Mouse (Mus musculus): ENCODE data around the gene Ssh3. TPM values are rescaled to one million over a fixed set of nuclear protein-coding genes. Genes with fewer than 3 reads are reported as not detected.
A peak's percentile ranks its signal among the peaks of the same experiment; 100 is the strongest.
"Not testable (repeated sequence)": the region's sequence is repeated elsewhere in the genome, so short reads cannot be mapped to it uniquely, and the experiment has no call there.

The Ssh3 gene
- polyA plus RNA-seq, 1 experiment from 2014 or later = 22.7 TPM

GRCm38 (mm10) chr19:4257897-4258252 lies 11.1 kb downstream of the Ssh3 start:
- 22% methylated on average over 12 of the region's 12 CpGs for WGBS
- DNase-seq (ENCODE audit: low spot score) (no peak), ATAC-seq (no peak)
- TF ChIP-seq EP300 (IDR thresholded peaks at IDR 0.05) (no peak), CTCF (IDR thresholded peaks at IDR 0.05) (no peak)
- peak overlapping the region; percentile 55 for H3K4me3 ChIP-seq (ENCODE audit: low read depth, low read length)
- peaks cover 9% of the 10 kb centered on the region; the same call in 1 of the 2 replicates for H3K4me1 ChIP-seq (ENCODE audit: insufficient read depth, low read depth, low read length)
- no peaks in the 10 kb centered on the region for H3K27me3 ChIP-seq (replicated peaks; ENCODE audit: insufficient read depth, low read length)
- no peak overlapping the region for H3K27ac ChIP-seq (ENCODE audit: low read length)
- H3K4me2 ChIP-seq (replicated peaks; ENCODE audit: low read depth, low read length) = peak overlapping the region; percentile 63
- H3K9ac ChIP-seq (replicated peaks; ENCODE audit: low read depth) = 0 out of 2 replicates have a peak overlapping the region, but pooled peaks have one; percentile 23
- no peaks in the 10 kb centered on the region for H3K36me3 ChIP-seq (ENCODE audit: insufficient read depth, low read length)
- H3K9me3 ChIP-seq (ENCODE audit: low read length) = no peaks in the 10 kb centered on the region

GRCm38 (mm10) chr19:4257216-4257896 lies 11.6 kb downstream of the Ssh3 start:
- Histone ChIP-seq H3K27ac (ENCODE audit: low read length) (no peak overlapping the region), H3K4me2 (replicated peaks; ENCODE audit: low read depth, low read length) (peak overlapping the region; percentile 63), H3K36me3 (ENCODE audit: insufficient read depth, low read length) (no peaks in the 10 kb centered on the region), H3K9ac (replicated peaks; ENCODE audit: low read depth) (0 out of 2 replicates have a peak overlapping the region, but pooled peaks have one; percentile 23), H3K4me1 (ENCODE audit: insufficient read depth, low read depth, low read length) (peaks cover 9% of the 10 kb centered on the region; the same call in 1 of the 2 replicates), H3K9me3 (ENCODE audit: low read length) (no peaks in the 10 kb centered on the region), H3K27me3 (replicated peaks; ENCODE audit: insufficient read depth, low read length) (no peaks in the 10 kb centered on the region), H3K4me3 (ENCODE audit: low read depth, low read length) (peak overlapping the region; percentile 55)
- peak; percentile 97 for DNase-seq (ENCODE audit: low spot score)
- TF ChIP-seq EP300 (IDR thresholded peaks at IDR 0.05) = no peak
- TF ChIP-seq CTCF (IDR thresholded peaks at IDR 0.05) = peak; percentile 96
- under 1% methylated on average over 41 of the region's 41 CpGs for WGBS
- peak; percentile 96 for ATAC-seq

- H3K4me2 ChIP-seq (replicated peaks; ENCODE audit: low read depth, low read length) = no peak overlapping the region
- 75% methylated on average over 11 of the region's 11 CpGs for WGBS
- no peak for ATAC-seq
- no peaks in the 10 kb centered on the region for H3K36me3 ChIP-seq (ENCODE audit: insufficient read depth, low read length)
- H3K9me3 ChIP-seq (ENCODE audit: low read length) = no peaks in the 10 kb centered on the region
- H3K27ac ChIP-seq (ENCODE audit: low read length) = no peak overlapping the region
- no peak overlapping the region for H3K4me3 ChIP-seq (ENCODE audit: low read depth, low read length)
- H3K4me1 ChIP-seq (ENCODE audit: insufficient read depth, low read depth, low read length) = peaks cover 9% of the 10 kb centered on the region; the same call in 1 of the 2 replicates
- no peak overlapping the region for H3K9ac ChIP-seq (replicated peaks; ENCODE audit: low read depth)
- H3K27me3 ChIP-seq (replicated peaks; ENCODE audit: insufficient read depth, low read length) = no peaks in the 10 kb centered on the region
- no peak for TF ChIP-seq EP300 (IDR thresholded peaks at IDR 0.05)
- TF ChIP-seq CTCF (IDR thresholded peaks at IDR 0.05) = no peak; the same call in none of the 2 replicates
- DNase-seq (ENCODE audit: low spot score) = no peak
Observed at GRCm38 (mm10) chr19:4255583-4256162, 13.3 kb downstream of the Ssh3 start.

GRCm38 (mm10) chr19:4254230-4254629 lies 14.8 kb downstream of the Ssh3 start:
- DNase-seq (ENCODE audit: low spot score) (no peak), ATAC-seq (no peak)
- Histone ChIP-seq H3K4me1 (ENCODE audit: insufficient read depth, low read depth, low read length) (peaks cover 9% of the 10 kb centered on the region; the same call in 1 of the 2 replicates), H3K27ac (ENCODE audit: low read length) (no peak overlapping the region), H3K27me3 (replicated peaks; ENCODE audit: insufficient read depth, low read length) (no peaks in the 10 kb centered on the region), H3K36me3 (ENCODE audit: insufficient read depth, low read length) (no peaks in the 10 kb centered on the region), H3K4me2 (replicated peaks; ENCODE audit: low read depth, low read length) (no peak overlapping the region), H3K9ac (replicated peaks; ENCODE audit: low read depth) (no peak overlapping the region), H3K4me3 (ENCODE audit: low read depth, low read length) (no peak overlapping the region), H3K9me3 (ENCODE audit: low read length) (no peaks in the 10 kb centered on the region)
- TF ChIP-seq CTCF (IDR thresholded peaks at IDR 0.05) (no peak), EP300 (IDR thresholded peaks at IDR 0.05) (no peak)
- WGBS = 88% methylated on average over 7 of the region's 7 CpGs

- not testable (repeated sequence) for H3K27ac ChIP-seq (ENCODE audit: low read length); H3K36me3 ChIP-seq (ENCODE audit: insufficient read depth, low read length); ATAC-seq; H3K9me3 ChIP-seq (ENCODE audit: low read length); H3K4me2 ChIP-seq (replicated peaks; ENCODE audit: low read depth, low read length); H3K4me3 ChIP-seq (ENCODE audit: low read depth, low read length); H3K4me1 ChIP-seq (ENCODE audit: insufficient read depth, low read depth, low read length); H3K9ac ChIP-seq (replicated peaks; ENCODE audit: low read depth); H3K27me3 ChIP-seq (replicated peaks; ENCODE audit: insufficient read depth, low read length); DNase-seq (ENCODE audit: low spot score)
- 47% methylated on average over 1 of the region's 1 CpGs for WGBS
Observed at GRCm38 (mm10) chr19:4248683-4249082, 20.3 kb downstream of the Ssh3 start.

- DNase-seq (ENCODE audit: low spot score) (no peak), ATAC-seq (no peak)
- no peak overlapping the region for H3K4me2 ChIP-seq (replicated peaks; ENCODE audit: low read depth, low read length)
- no peak overlapping the region for H3K4me3 ChIP-seq (ENCODE audit: low read depth, low read length)
- H3K36me3 ChIP-seq (ENCODE audit: insufficient read depth, low read length) = no peaks in the 10 kb centered on the region
- H3K9me3 ChIP-seq (ENCODE audit: low read length) = no peaks in the 10 kb centered on the region
- WGBS = 59% methylated on average over 1 of the region's 1 CpGs
- no peak overlapping the region for H3K9ac ChIP-seq (replicated peaks; ENCODE audit: low read depth)
- H3K27ac ChIP-seq (ENCODE audit: low read length) = no peak overlapping the region
- no peak for TF ChIP-seq EP300 (IDR thresholded peaks at IDR 0.05)
- TF ChIP-seq CTCF (IDR thresholded peaks at IDR 0.05) = peak; percentile 50; the same call in 1 of the 2 replicates
- no peaks in the 10 kb centered on the region for H3K4me1 ChIP-seq (ENCODE audit: insufficient read depth, low read depth, low read length)
- no peaks in the 10 kb centered on the region for H3K27me3 ChIP-seq (replicated peaks; ENCODE audit: insufficient read depth, low read length)
Observed at GRCm38 (mm10) chr19:4247010-4247409, 22.0 kb downstream of the Ssh3 start.

All from lung, postnatal 0 days (tissue).